8 mouse cellular contexts compared by ENCODE assay signal in genomic region chr2:63473699-63474098, GRCm38 (mm10).
DNase-seq lines count a peak whose midpoint lies in the region; ATAC-seq and TF ChIP-seq lines count a peak whose summit lies in the region.

No protein-coding gene starts in this region.

- no peak overlapping the region for H3K27ac ChIP-seq in gastrocnemius, adult 2 months
- H3K27ac ChIP-seq in ES-Bruce4 (ENCODE audit: insufficient read depth, low read length) = no peak overlapping the region
- no peak overlapping the region for H3K27ac ChIP-seq in hindbrain, postnatal 0 days
- no peak overlapping the region for H3K27ac ChIP-seq in limb, embryonic 10.5 days

- H3K4me2 ChIP-seq in hindbrain, postnatal 0 days (ENCODE audit: low read depth, low read length) = no peak overlapping the region

- H3K4me1 ChIP-seq in ES-Bruce4 (ENCODE audit: control insufficient read depth, insufficient read depth, low read length) = no peaks in the 10 kb centered on the region
- no peaks in the 10 kb centered on the region for H3K4me1 ChIP-seq in hindbrain, postnatal 0 days (ENCODE audit: insufficient read depth, low read length)
- H3K4me1 ChIP-seq in limb, embryonic 10.5 days = no peaks in the 10 kb centered on the region

- intact Hi-C loops in gastrocnemius, adult 2 months (cut with DNase I) = no loop called here

- no peak overlapping the region for H3K9ac ChIP-seq in ES-Bruce4 (ENCODE audit: low read depth, poor library complexity, severe bottlenecking)
- H3K9ac ChIP-seq in hindbrain, postnatal 0 days (replicated peaks; ENCODE audit: low read length) = no peak overlapping the region

- ATAC-seq in hindbrain, postnatal 0 days = 0 out of 2 replicates have a peak, but pooled peaks have one; percentile 70

- no peak for TF ChIP-seq POLR2A in ES-Bruce4 (IDR thresholded peaks at IDR 0.05; ENCODE audit: insufficient read depth, low read length)

- peak; percentile 17 for DNase-seq in gastrocnemius, adult 2 months
- no peak for DNase-seq in gastrocnemius, adult 8-10 months (ENCODE audit: low spot score in 2 of 2)
- DNase-seq in embryo, embryonic 10 days (ENCODE audit: low spot score) = peak; percentile 79
- peak; percentile 83 for DNase-seq in hindbrain, postnatal 0 days (ENCODE audit: low spot score)
- peak; percentile 45 for DNase-seq in limb, embryonic 10.5 days (ENCODE audit: low spot score)
- peak; percentile 68 to 69 for DNase-seq in right cerebral cortex, adult 2 months (ENCODE audit: low spot score in 2 of 2)
- DNase-seq in gastrocnemius, postnatal 10 days = no peak

- no peak overlapping the region for H3K4me3 ChIP-seq in gastrocnemius, adult 2 months
- H3K4me3 ChIP-seq in ES-Bruce4 (ENCODE audit: low read depth, low read length) = no peak overlapping the region
- no peak overlapping the region for H3K4me3 ChIP-seq in hindbrain, postnatal 0 days (ENCODE audit: low read length)
- H3K4me3 ChIP-seq in limb, embryonic 10.5 days = no peak overlapping the region

- WGBS in hindbrain, postnatal 0 days = 14% methylated on average over 2 of the region's 2 CpGs
- 26% methylated on average over 2 of the region's 2 CpGs for WGBS in limb, embryonic 10.5 days

- no peaks in the 10 kb centered on the region for H3K9me3 ChIP-seq in ES-Bruce4 (replicated peaks; ENCODE audit: control insufficient read depth, insufficient read depth, low read length, poor library complexity, severe bottlenecking)
- no peaks in the 10 kb centered on the region for H3K9me3 ChIP-seq in hindbrain, postnatal 0 days (ENCODE audit: low read length)
- no peaks in the 10 kb centered on the region for H3K9me3 ChIP-seq in limb, embryonic 10.5 days (replicated peaks)

- no peaks in the 10 kb centered on the region for H3K27me3 ChIP-seq in ES-Bruce4 (ENCODE audit: control insufficient read depth, insufficient read depth, low read length, poor library complexity, severe bottlenecking)
- H3K27me3 ChIP-seq in hindbrain, postnatal 0 days (ENCODE audit: insufficient read depth, low read length) = no peaks in the 10 kb centered on the region
- H3K27me3 ChIP-seq in limb, embryonic 10.5 days (ENCODE audit: low read depth, poor library complexity, severe bottlenecking) = no peaks in the 10 kb centered on the region

- no peak for TF ChIP-seq EP300 in ES-Bruce4 (IDR thresholded peaks at IDR 0.05; ENCODE audit: insufficient read depth, low read depth, low read length)

- no peaks in the 10 kb centered on the region for H3K36me3 ChIP-seq in ES-Bruce4 (ENCODE audit: control insufficient read depth, insufficient read depth, low read length, poor library complexity, severe bottlenecking)
- no peaks in the 10 kb centered on the region for H3K36me3 ChIP-seq in hindbrain, postnatal 0 days (ENCODE audit: insufficient read depth, low read length)
- no peaks in the 10 kb centered on the region for H3K36me3 ChIP-seq in limb, embryonic 10.5 days

- peak; percentile 74 for TF ChIP-seq CTCF in gastrocnemius, adult 2 months (IDR thresholded peaks at IDR 0.05)
- TF ChIP-seq CTCF in ES-Bruce4 (IDR thresholded peaks at IDR 0.05; ENCODE audit: low read depth, low read length) = peak; percentile 6
- peak; percentile 85 for TF ChIP-seq CTCF in hindbrain, postnatal 0 days (IDR thresholded peaks at IDR 0.05; ENCODE audit: low read depth)

Comparison
In these comparisons a context has a peak if more than half of its experiments do, and no peak if none do; other contexts are left out.
1. DNase-seq: peak in gastrocnemius, adult 2 months (single experiment), embryo, embryonic 10 days (single experiment), hindbrain, postnatal 0 days (single experiment), limb, embryonic 10.5 days (single experiment) and right cerebral cortex, adult 2 months (2 of 2); none in gastrocnemius, adult 8-10 months (0 of 2) and gastrocnemius, postnatal 10 days (single experiment).
2. CTCF ChIP-seq: peak in every context shown above with its lines; median percentile 85 in hindbrain, postnatal 0 days; 74 in gastrocnemius, adult 2 months; 6 in ES-Bruce4.